Mouse (Mus musculus) forebrain, embryonic 15.5 days (tissue): ENCODE measurements at regions not wholly inside any gene's neighbourhood (a gene's known extent, or its start where the extent isn't known, plus 50 kb on each side); places are given as distances from the start of the nearest gene placed in this dataset.

Experiments used
- ATAC-seq: fragments of 200-750 bp; cut with Nextera tagmentation; replicated peaks from 2 replicates; pipeline ENCODE4 v1.8.0; 2017; ENCODE audit warnings: mild to moderate bottlenecking, moderate TSS enrichment, moderate library complexity
- H3K27ac ChIP-seq: fragments of 300-500 bp; sonication (generic); replicated peaks from 2 replicates; pipeline ENCODE4 v1.5.1; 2015; ENCODE audit warnings: mild to moderate bottlenecking, inconsistent platforms
- H3K27me3 ChIP-seq: fragments of 300-500 bp; sonication (generic); 2 replicates; pipeline ENCODE4 v1.6.1; 2015; ENCODE audit warnings: inconsistent platforms
- H3K36me3 ChIP-seq: fragments of 300-500 bp; sonication (generic); 2 replicates; pipeline ENCODE4 v1.6.1; 2015; ENCODE audit warnings: mild to moderate bottlenecking, inconsistent platforms
- H3K4me1 ChIP-seq: fragments of 300-500 bp; sonication (generic); 2 replicates; pipeline ENCODE4 v1.6.1; 2015; ENCODE audit warnings: inconsistent platforms
- H3K4me2 ChIP-seq: fragments of 300-500 bp; sonication (generic); replicated peaks from 2 replicates; pipeline ENCODE4 v1.6.1; 2015; ENCODE audit warnings: mild to moderate bottlenecking, inconsistent platforms
- H3K4me3 ChIP-seq: fragments of 300-500 bp; sonication (generic); 2 replicates; pipeline ENCODE4 v1.5.1; 2015; ENCODE audit warnings: mild to moderate bottlenecking, inconsistent platforms
- H3K9ac ChIP-seq: fragments of 300-500 bp; sonication (generic); replicated peaks from 2 replicates; pipeline ENCODE4 v1.6.1; 2015; ENCODE audit warnings: mild to moderate bottlenecking, inconsistent platforms
- H3K9me3 ChIP-seq: fragments of 300-500 bp; sonication (generic); 2 replicates; pipeline ENCODE4 v1.6.1; 2016; ENCODE audit warnings: inconsistent platforms
- WGBS: fragments of 180-500 bp; shearing (Covaris S2); methylation state at CpG from one replicate; pipeline ENCODE4 v1.1.7; 2015; ENCODE audit warnings: mixed read lengths; 5-methylcytosine and 5-hydroxymethylcytosine counted together

GRCm38 (mm10) chr2:19757910-19758309 lies 100.4 kb downstream of the Otud1 start:
- H3K4me1 ChIP-seq: no peaks in the 10 kb centered on the region
- H3K36me3 ChIP-seq: no peaks in the 10 kb centered on the region
- H3K9ac ChIP-seq: no peak overlapping the region
- H3K27me3 ChIP-seq: no peaks in the 10 kb centered on the region
- no peak overlapping the region for H3K4me2 ChIP-seq
- ATAC-seq: no peak
- no peaks in the 10 kb centered on the region for H3K9me3 ChIP-seq
- WGBS: 51% methylated on average over 4 of the region's 4 CpGs
- no peak overlapping the region for H3K4me3 ChIP-seq
- no peak overlapping the region for H3K27ac ChIP-seq

- Histone ChIP-seq H3K36me3 (no peaks in the 10 kb centered on the region), H3K9ac (no peak overlapping the region), H3K9me3 (no peaks in the 10 kb centered on the region), H3K27me3 (no peaks in the 10 kb centered on the region), H3K4me2 (no peak overlapping the region), H3K4me3 (no peak overlapping the region), H3K4me1 (no peaks in the 10 kb centered on the region), H3K27ac (no peak overlapping the region)
- ATAC-seq: peak; percentile 53; the same call in 1 of the 2 replicates
- 60% methylated on average over 2 of the region's 2 CpGs for WGBS
Measured at GRCm38 (mm10) chr2:19759169-19759568, 101.6 kb downstream of the Otud1 start.

- Histone ChIP-seq H3K27ac (no peak overlapping the region), H3K9ac (no peak overlapping the region), H3K4me2 (no peak overlapping the region), H3K9me3 (no peaks in the 10 kb centered on the region), H3K4me1 (no peaks in the 10 kb centered on the region), H3K4me3 (no peak overlapping the region), H3K27me3 (no peaks in the 10 kb centered on the region), H3K36me3 (no peaks in the 10 kb centered on the region)
- 77% methylated on average over 6 of the region's 6 CpGs for WGBS
- ATAC-seq: no peak
Measured at GRCm38 (mm10) chr2:19759577-19759976, 102.0 kb downstream of the Otud1 start.

GRCm38 (mm10) chr2:19762996-19763395 lies 105.4 kb downstream of the Otud1 start:
- no peaks in the 10 kb centered on the region for H3K27me3 ChIP-seq
- H3K9me3 ChIP-seq: no peaks in the 10 kb centered on the region
- H3K4me2 ChIP-seq: no peak overlapping the region
- no peak overlapping the region for H3K27ac ChIP-seq
- no peak for ATAC-seq
- WGBS: 64% methylated on average over 3 of the region's 3 CpGs
- no peak overlapping the region for H3K9ac ChIP-seq
- H3K4me3 ChIP-seq: no peak overlapping the region
- H3K36me3 ChIP-seq: no peaks in the 10 kb centered on the region
- no peaks in the 10 kb centered on the region for H3K4me1 ChIP-seq

- no peaks in the 10 kb centered on the region for H3K27me3 ChIP-seq
- ATAC-seq: no peak
- H3K4me3 ChIP-seq: no peak overlapping the region
- no peak overlapping the region for H3K4me2 ChIP-seq
- no peaks in the 10 kb centered on the region for H3K36me3 ChIP-seq
- H3K27ac ChIP-seq: no peak overlapping the region
- WGBS: 94% methylated on average over 2 of the region's 2 CpGs
- H3K9me3 ChIP-seq: no peaks in the 10 kb centered on the region
- H3K4me1 ChIP-seq: no peaks in the 10 kb centered on the region
- H3K9ac ChIP-seq: no peak overlapping the region
Measured at GRCm38 (mm10) chr2:19784913-19785312, 124.7 kb upstream of the Etl4 start.

- Histone ChIP-seq H3K27ac (no peak overlapping the region), H3K4me1 (no peaks in the 10 kb centered on the region), H3K9ac (no peak overlapping the region), H3K4me3 (no peak overlapping the region), H3K27me3 (no peaks in the 10 kb centered on the region), H3K9me3 (no peaks in the 10 kb centered on the region), H3K36me3 (no peaks in the 10 kb centered on the region), H3K4me2 (no peak overlapping the region)
- 44% methylated on average over 6 of the region's 6 CpGs for WGBS
- ATAC-seq: no peak
Measured at GRCm38 (mm10) chr2:19785663-19786260, 123.8 kb upstream of the Etl4 start.

- no peaks in the 10 kb centered on the region for H3K36me3 ChIP-seq
- H3K27ac ChIP-seq: no peak overlapping the region
- ATAC-seq: no peak
- WGBS: 82% methylated on average over 6 of the region's 6 CpGs
- H3K4me3 ChIP-seq: no peak overlapping the region
- H3K4me1 ChIP-seq: no peaks in the 10 kb centered on the region
- no peaks in the 10 kb centered on the region for H3K9me3 ChIP-seq
- H3K9ac ChIP-seq: no peak overlapping the region
- H3K27me3 ChIP-seq: no peaks in the 10 kb centered on the region
- no peak overlapping the region for H3K4me2 ChIP-seq
Measured at GRCm38 (mm10) chr2:19792177-19792576, 117.4 kb upstream of the Etl4 start.

- Histone ChIP-seq H3K4me2 (no peak overlapping the region), H3K9me3 (no peaks in the 10 kb centered on the region), H3K27ac (no peak overlapping the region), H3K4me1 (no peaks in the 10 kb centered on the region), H3K27me3 (no peaks in the 10 kb centered on the region), H3K36me3 (no peaks in the 10 kb centered on the region), H3K4me3 (no peak overlapping the region), H3K9ac (no peak overlapping the region)
- no peak for ATAC-seq
- WGBS: 36% methylated on average over 2 of the region's 2 CpGs
Measured at GRCm38 (mm10) chr2:19796790-19797189, 112.8 kb upstream of the Etl4 start.
